ENCODE assay signal across 13 mouse cellular contexts in the genomic region with DNA sequence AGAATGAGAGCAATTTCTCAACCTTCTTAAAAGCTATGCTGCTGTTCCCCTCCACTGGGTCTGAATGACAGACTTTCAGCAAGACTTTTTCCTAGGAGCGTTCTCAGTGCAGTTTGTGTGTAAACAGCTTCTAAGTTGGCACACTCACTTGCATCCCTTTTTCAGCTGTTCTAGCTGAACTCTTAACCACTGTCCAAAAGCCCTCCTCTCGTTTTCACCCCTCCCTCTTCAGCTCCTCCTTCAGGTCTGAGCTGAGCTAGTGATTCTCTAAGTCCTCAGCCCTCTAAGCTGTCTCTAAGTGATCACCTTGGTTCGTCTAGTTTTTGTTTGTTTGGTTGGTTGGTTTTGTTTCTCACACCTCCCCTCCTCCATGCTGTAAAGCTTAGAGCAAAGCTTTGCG. TPM values are rescaled to one million over a fixed set of nuclear protein-coding genes. Genes with fewer than 3 reads are reported as not detected.
A peak's percentile ranks its signal among the peaks of the same experiment; 100 is the strongest.
DNase-seq lines count a peak whose midpoint lies in the region; ATAC-seq and TF ChIP-seq lines count a peak whose summit lies in the region.
"Had no signal": no experiment of that assay in that cellular context is flagged by ENCODE, and none has a peak within 500 bp of the region (broad histone marks: within the 10 kb centered on the region; RNA-seq: fewer than 3 reads in every experiment).

No protein-coding gene starts in this region.

- no peak for DNase-seq in heart, adult 18-20 months
- no peak for DNase-seq in liver, postnatal 0 days
- DNase-seq in liver, embryonic 11.5 days (ENCODE audit: low spot score) = no peak
- DNase-seq in kidney, adult 18-20 months = peak; percentile 51
- no peak for DNase-seq in thymus, postnatal 25 days
- no peak for DNase-seq in thymus, adult 18-20 months
- DNase-seq: B cell, adult 2 months; cerebellum, adult 9-11 months; heart, postnatal 4 days; thymus, adult 2 months had no signal

- H3K4me2 ChIP-seq in heart, embryonic 12.5 days = 0 out of 2 replicates have a peak overlapping the region, but pooled peaks have one; percentile 15
- no peak overlapping the region for H3K4me2 ChIP-seq in liver, postnatal 0 days (ENCODE audit: low read depth, low read length)
- H3K4me2 ChIP-seq in liver, embryonic 11.5 days = no peak overlapping the region
- H3K4me2 ChIP-seq in limb, embryonic 13.5 days (replicated peaks) = peak overlapping the region; percentile 89
- H3K4me2 ChIP-seq: limb, embryonic 15.5 days had no signal

- no peaks in the 10 kb centered on the region for H3K9me3 ChIP-seq in heart, embryonic 12.5 days (replicated peaks)
- H3K9me3 ChIP-seq in liver, postnatal 0 days (ENCODE audit: low read length) = no peaks in the 10 kb centered on the region
- H3K9me3 ChIP-seq in liver, embryonic 11.5 days (ENCODE audit: control insufficient read depth, low read length) = no peaks in the 10 kb centered on the region
- H3K9me3 ChIP-seq in limb, embryonic 13.5 days = no peaks in the 10 kb centered on the region
- H3K9me3 ChIP-seq: limb, embryonic 15.5 days had no signal

- no peak overlapping the region for H3K27ac ChIP-seq in heart, embryonic 12.5 days (ENCODE audit: poor library complexity, severe bottlenecking)
- no peak overlapping the region for H3K27ac ChIP-seq in liver, postnatal 0 days (ENCODE audit: low read depth)
- no peak overlapping the region for H3K27ac ChIP-seq in liver, embryonic 11.5 days (ENCODE audit: low read depth, low read length)
- no peak overlapping the region for H3K27ac ChIP-seq in limb, embryonic 13.5 days
- H3K27ac ChIP-seq: limb, embryonic 15.5 days had no signal

- peaks cover 20% of the 10 kb centered on the region for H3K4me1 ChIP-seq in heart, embryonic 12.5 days (replicated peaks)
- H3K4me1 ChIP-seq in liver, postnatal 0 days (ENCODE audit: insufficient read depth) = peaks cover 28% of the 10 kb centered on the region
- peaks cover 9% of the 10 kb centered on the region for H3K4me1 ChIP-seq in liver, embryonic 11.5 days (replicated peaks; ENCODE audit: control insufficient read depth, insufficient read depth, low read length)
- H3K4me1 ChIP-seq in limb, embryonic 13.5 days = peaks cover 29% of the 10 kb centered on the region

- H3K36me3 ChIP-seq in heart, embryonic 12.5 days = 0 out of 2 replicates have a peak, but pooled peaks cover 2% of the 10 kb centered on the region
- no peaks in the 10 kb centered on the region for H3K36me3 ChIP-seq in liver, postnatal 0 days (replicated peaks; ENCODE audit: insufficient read depth, low read length)
- H3K36me3 ChIP-seq in liver, embryonic 11.5 days (ENCODE audit: control insufficient read depth, insufficient read depth, low read length) = no peaks in the 10 kb centered on the region
- H3K36me3 ChIP-seq in limb, embryonic 13.5 days = no peaks in the 10 kb centered on the region
- H3K36me3 ChIP-seq: limb, embryonic 15.5 days had no signal

- H3K4me3 ChIP-seq in heart, embryonic 12.5 days = no peak overlapping the region
- H3K4me3 ChIP-seq in liver, postnatal 0 days (ENCODE audit: low read depth, low read length) = no peak overlapping the region
- no peak overlapping the region for H3K4me3 ChIP-seq in liver, embryonic 11.5 days (ENCODE audit: low read depth, low read length)
- H3K4me3 ChIP-seq in limb, embryonic 13.5 days = no peak overlapping the region

- no peak for ATAC-seq in heart, embryonic 12.5 days (ENCODE audit: insufficient number of reproducible peaks, low FRiP score)
- ATAC-seq in liver, postnatal 0 days = no peak
- ATAC-seq in liver, embryonic 11.5 days (replicated peaks; ENCODE audit: low FRiP score) = no peak
- no peak for ATAC-seq in limb, embryonic 13.5 days (ENCODE audit: low FRiP score, low read depth)

- H3K27me3 ChIP-seq in heart, embryonic 12.5 days (replicated peaks) = no peaks in the 10 kb centered on the region
- no peaks in the 10 kb centered on the region for H3K27me3 ChIP-seq in liver, postnatal 0 days (ENCODE audit: insufficient read depth, low read length)
- H3K27me3 ChIP-seq in liver, embryonic 11.5 days (replicated peaks; ENCODE audit: control insufficient read depth, insufficient read depth, low read length) = no peaks in the 10 kb centered on the region
- H3K27me3 ChIP-seq in limb, embryonic 13.5 days = no peaks in the 10 kb centered on the region
- H3K27me3 ChIP-seq: limb, embryonic 15.5 days had no signal

- WGBS in heart, embryonic 12.5 days = 65% methylated on average over 4 of the region's 4 CpGs
- 50% methylated on average over 4 of the region's 4 CpGs for WGBS in liver, postnatal 0 days (ENCODE audit: insufficient replicate concordance)
- WGBS in liver, embryonic 11.5 days = 68% methylated on average over 4 of the region's 4 CpGs
- WGBS in limb, embryonic 13.5 days = 33% methylated on average over 4 of the region's 4 CpGs

- no peak for TF ChIP-seq CTCF in liver, postnatal 0 days (IDR thresholded peaks at IDR 0.05; ENCODE audit: low read depth)

- no peak overlapping the region; the same call in 1 of the 2 replicates for H3K9ac ChIP-seq in heart, embryonic 12.5 days
- H3K9ac ChIP-seq in liver, postnatal 0 days (replicated peaks) = peak overlapping the region; percentile 12; the same call in 1 of the 2 replicates
- no peak overlapping the region for H3K9ac ChIP-seq in liver, embryonic 11.5 days (ENCODE audit: low read depth, low read length)
- H3K9ac ChIP-seq in limb, embryonic 13.5 days = peak overlapping the region; percentile 31; the same call in 1 of the 2 replicates
- H3K9ac ChIP-seq: limb, embryonic 15.5 days had no signal

- no peak for TF ChIP-seq EP300 in liver, postnatal 0 days (IDR thresholded peaks at IDR 0.05; ENCODE audit: low read depth)

RNA-seq across cellular contexts. Expression of gene Dnajc13, which starts 2.4 kb away (rescaled TPM):
- polyA plus RNA-seq in heart, embryonic 12.5 days (2016; fragmentation: Nextera tagmentation; extraction: Ambion mirVana) = 23.1 and 24.4 TPM in 2 replicates
- 10 to 100 TPM; 32.5 to 33.3 TPM for total RNA-seq in heart, adult 18-20 months (2021)
- polyA plus RNA-seq in liver, postnatal 0 days (2015; fragmentation: Nextera tagmentation; extraction: Ambion mirVana) = 5.4 and 5.8 TPM in 2 replicates
- 20.6 and 22.6 TPM in 2 replicates for polyA plus RNA-seq in liver, embryonic 11.5 days (2014; fragmentation: Nextera tagmentation; extraction: Ambion mirVana)
- 18.5 and 21.5 TPM in 2 replicates for polyA plus RNA-seq in limb, embryonic 13.5 days (2015; fragmentation: Nextera tagmentation; extraction: Ambion mirVana)

Comparison
In these comparisons a context has a peak if more than half of its experiments do, and no peak if none do; other contexts are left out.
1. H3K9ac ChIP-seq: peak in liver, postnatal 0 days (single experiment) and limb, embryonic 13.5 days (single experiment); none in heart, embryonic 12.5 days (single experiment) and liver, embryonic 11.5 days (single experiment).
2. H3K4me2 ChIP-seq: peak in heart, embryonic 12.5 days (single experiment) and limb, embryonic 13.5 days (single experiment); none in liver, postnatal 0 days (single experiment) and liver, embryonic 11.5 days (single experiment).